Mouse (Mus musculus) bone marrow macrophage, adult 2 months (primary cell): ENCODE measurements around the gene Abcc4.

Experiments
- CTCF ChIP-seq: IDR thresholded peaks from 2 replicates; pipeline ENCODE4 v1.5.1; 2012; ENCODE audit warnings: low read depth, mild to moderate bottlenecking, low read length, moderate library complexity
- POLR2A ChIP-seq: IDR thresholded peaks from 2 replicates; pipeline ENCODE4 v1.6.1; 2012; ENCODE audit warnings: mild to moderate bottlenecking, low read depth, low read length, borderline replicate concordance

DNA sequence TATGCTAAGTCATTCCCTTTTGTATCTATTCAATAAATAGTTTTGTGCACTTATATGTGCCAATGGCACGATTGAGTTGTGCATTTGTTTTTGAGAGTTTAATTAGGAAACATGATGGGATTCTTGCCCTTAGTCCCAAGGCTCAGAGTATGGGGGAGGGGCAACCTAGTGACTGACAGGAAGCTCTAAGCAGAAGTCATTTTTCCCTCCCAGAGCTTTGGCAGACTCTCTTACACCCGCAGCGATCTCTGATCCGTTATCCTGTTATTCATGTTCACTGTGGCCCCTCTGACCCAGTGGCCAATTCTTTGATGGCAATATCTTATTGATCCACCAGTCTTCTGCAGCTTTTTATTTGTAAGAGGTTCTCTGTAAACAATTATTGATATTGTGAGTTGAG, 253.4 kb downstream of the Abcc4 start:
- TF ChIP-seq POLR2A (no peak), CTCF (no peak)
